Mouse (Mus musculus) c-Kit-negative CD71-positive TER-119-positive erythroid progenitor cells, embryonic 14.5 days (primary cell): ENCODE measurements around the gene Ankrd39.

Source experiments
- DNase-seq: peaks from one replicate; pipeline ENCODE4 v3.0.0-alpha.2; 2013; ENCODE audit warnings: low read depth, low spot score

Gene Ankrd39

GRCm38 (mm10) chr1:36572709-36573108 is 25.5 kb upstream of the Ankrd39 start:
- DNase-seq = no peak

- DNase-seq = no peak
Measured at GRCm38 (mm10) chr1:36572140-36572700, 25.0 kb upstream of the Ankrd39 start.

DNA sequence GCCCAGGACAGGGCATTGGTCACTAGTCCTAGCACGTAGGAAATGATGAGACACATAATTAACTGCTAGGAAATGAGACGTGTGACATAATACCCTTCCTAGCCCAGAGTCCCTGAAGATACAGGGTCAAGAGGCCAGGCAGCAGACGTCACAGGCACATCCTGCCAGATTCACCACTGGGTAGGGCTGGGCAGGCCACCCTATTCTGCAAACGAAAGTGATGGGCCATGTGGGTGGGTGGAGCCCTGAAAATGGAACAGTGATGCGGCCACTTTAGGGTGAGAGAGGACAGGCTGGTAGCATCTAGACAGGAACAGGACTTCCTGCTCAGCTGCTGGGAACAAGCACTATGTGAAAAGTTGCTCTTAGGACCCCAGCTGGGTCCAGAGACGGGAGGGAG is 24.4 kb upstream of the Ankrd39 start:
- DNase-seq = no peak

DNA sequence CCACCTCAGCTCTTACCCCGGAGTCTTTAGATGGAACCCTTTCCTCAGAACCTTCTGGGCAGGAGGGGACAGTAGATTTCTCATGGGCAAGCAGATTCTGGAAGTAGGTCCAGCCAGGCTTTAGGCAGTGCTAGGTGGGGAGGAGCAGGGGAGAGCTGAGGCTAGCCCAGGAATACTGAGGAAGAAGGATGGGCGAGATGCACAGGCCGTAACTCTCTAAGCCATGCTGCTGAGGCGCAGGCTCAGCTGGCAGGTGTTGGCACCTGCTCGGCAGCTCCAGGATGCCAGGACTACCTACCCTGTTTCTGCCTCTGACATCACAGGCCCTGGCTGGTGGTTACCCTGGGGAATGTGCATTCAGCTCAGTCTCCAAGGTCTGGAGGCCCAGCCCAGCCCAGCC is 23.1 kb upstream of the Ankrd39 start:
- no peak for DNase-seq

GRCm38 (mm10) chr1:36569694-36570276 is 22.5 kb upstream of the Ankrd39 start:
- DNase-seq = no peak

DNA sequence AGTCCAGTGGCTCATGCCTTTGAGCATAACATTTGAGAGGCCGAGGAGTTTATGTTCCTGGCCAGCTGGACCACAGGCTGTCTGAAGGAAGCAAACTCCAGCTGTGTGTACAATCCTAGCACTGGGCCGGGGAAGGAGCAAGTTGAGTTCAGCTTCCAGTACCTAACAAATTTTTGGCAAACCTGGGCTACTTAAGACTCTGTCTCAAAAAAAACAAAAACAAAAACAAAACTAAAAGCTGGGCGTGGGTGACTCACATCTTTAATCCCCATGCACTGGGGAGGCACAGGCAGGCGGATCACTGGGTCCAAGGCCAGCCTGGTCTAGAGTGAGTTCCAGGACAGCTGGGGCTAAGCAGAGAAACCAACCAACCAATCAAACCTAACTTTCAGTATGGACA is 21.5 kb upstream of the Ankrd39 start:
- no peak for DNase-seq

DNA sequence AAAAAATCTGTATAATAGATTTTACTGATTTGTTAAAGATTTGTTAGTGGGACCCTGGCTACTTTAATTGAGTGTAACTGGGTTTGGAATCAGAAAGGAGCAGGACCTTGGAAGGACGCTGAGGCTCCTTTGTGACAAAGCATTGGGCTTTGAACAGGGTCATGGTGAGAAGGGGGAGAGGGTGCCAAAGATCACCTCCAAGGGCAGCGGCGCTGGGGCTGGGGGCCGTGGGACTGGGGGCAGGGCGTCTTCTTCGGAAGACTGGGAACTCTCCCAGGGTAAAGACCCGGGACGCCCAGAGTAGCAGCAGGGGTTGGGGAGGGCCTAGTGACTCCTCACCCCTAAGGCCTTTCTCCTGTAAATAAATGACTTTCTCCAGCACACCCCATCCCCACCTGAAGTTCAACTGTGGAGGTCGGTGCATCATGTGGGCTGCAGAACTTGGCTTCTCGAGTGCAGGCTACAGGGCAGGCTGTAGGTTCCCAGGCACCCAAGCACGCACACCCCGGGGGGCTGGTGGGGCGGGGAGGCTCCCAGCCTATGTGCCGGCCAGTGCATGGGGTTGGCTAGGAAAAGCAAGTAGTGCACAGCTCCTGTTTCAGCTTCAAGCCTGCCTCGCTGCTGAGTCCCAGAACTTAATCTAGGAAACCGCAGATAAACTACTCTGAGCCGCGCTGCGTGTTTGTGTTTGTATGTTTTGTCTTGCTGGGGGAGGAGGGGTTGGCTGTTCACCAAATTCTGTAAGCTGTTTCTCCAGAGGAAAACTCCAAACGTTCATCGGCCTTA is 20.8 kb upstream of the Ankrd39 start:
- no peak for DNase-seq

- DNase-seq = no peak
Measured at GRCm38 (mm10) chr1:36566425-36566824, 19.2 kb upstream of the Ankrd39 start.

DNA sequence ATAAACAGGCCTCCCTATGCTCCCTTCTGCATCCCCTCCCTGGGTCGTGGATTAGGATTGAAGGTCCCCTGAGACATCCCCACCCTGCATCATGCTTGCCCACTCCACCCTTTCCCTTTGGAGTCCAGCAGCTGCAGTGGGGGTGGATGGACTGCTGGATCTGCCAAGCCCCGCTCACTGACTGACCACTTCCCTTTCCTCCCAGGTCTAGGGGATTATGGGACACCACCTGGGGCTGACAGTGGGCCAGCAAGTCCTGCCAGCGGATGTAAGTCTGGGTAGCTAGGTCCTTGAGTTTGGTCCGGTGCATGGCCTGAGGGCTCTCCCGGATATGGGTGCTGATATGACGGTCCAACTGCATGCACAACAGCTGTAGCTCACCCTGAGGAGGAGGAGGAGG is 16.9 kb upstream of the Ankrd39 start:
- no peak for DNase-seq

DNA sequence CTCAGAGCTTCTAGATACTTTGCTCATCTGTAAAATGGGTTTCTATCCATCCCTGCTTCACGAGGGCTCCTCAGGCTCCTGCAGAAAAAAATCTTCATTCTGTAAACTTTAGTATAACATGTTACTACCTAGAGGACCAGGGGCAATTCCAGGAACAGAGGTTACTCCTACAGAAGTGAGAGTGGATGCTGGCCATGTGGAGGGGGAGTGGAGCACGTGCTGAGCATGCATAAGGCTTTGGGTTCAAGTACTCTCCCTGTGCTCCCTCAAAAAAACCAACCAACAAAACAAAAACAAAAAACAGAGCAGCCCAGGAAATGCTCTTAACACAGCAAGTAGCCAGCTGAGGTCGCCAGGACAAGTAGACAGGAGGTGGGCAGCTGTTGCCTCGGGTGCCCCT is 16.4 kb upstream of the Ankrd39 start:
- no peak for DNase-seq

DNA sequence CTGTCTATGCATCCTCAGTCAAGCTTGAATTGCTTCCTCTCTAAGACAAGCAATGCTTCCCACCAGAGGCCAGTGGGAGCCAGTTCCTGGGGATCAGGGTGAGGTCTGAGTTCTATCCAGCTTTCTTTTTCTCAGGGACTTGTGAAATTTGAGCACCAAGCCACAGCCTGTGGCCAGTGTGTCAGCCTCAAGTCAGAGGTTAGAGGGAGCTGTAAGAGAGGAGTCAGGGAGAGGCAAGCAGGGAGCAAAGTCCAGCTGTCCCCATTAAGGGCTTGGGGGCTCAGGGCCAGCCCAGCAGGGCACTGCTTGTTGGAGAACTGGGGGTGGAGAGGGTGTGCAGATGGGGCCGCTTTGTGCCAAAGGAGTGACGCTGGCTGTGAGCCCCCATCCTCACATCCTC is 16.0 kb upstream of the Ankrd39 start:
- DNase-seq = no peak

DNA sequence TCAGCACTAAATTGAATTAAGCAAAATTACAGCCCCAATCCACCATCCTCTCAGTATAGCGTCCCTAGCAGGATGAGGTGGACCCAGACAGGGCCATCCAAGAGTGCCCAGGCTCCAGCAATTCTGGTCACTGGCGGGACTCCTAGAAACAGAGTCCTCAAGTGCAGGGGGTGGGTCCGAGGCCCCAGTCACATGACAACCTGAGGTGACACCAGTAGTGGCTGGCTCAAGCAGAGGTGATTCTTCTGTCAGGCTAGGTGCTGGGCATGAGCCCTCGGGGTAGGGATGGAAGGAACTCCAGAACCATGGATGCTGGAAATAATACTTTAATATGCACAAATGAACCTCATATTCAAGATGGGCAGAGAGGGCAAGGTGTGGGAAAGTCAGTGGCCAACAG is 15.1 kb upstream of the Ankrd39 start:
- no peak for DNase-seq

DNA sequence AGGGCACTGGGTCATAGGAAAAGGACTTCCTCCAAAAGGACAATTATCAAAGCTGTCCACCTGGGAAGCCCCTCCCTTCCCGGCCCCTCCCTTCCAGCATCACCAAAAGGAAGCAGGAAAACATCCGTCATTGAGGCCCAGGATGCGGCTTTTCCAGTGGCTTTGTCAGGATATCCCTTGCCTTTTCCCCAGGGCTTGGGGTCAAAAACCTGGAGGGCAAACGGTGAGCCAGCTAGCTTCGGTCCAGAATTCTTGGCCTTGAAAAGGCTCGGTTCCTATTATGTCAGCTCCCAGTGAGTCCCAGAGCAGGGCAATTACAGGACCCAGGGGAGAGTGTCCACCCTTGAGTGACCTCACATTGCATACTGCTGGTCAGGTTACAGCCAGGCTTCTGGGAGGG is 13.7 kb upstream of the Ankrd39 start:
- DNase-seq = no peak

DNA sequence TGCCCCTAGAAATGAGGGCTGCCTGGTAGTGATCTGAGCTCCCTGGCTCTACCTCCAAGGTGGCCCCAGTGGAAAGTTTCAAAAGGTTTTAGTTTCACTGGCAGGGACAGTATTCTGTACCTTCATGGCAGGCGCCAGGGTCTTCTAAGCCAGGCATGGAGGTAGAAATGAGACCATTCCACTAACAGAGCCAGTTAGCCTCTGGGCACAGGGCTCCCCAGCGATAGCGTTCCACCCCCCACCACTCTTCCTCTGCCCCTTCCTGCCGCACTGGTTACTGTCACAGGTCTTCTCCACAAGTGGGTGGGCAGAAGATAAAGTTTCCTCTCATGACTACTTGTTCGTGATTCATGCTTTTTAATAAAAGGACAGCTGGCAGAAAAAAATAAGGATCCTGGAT is 12.6 kb upstream of the Ankrd39 start:
- DNase-seq = no peak

- no peak for DNase-seq
Measured at GRCm38 (mm10) chr1:36559256-36559655, 12.0 kb upstream of the Ankrd39 start.

GRCm38 (mm10) chr1:36558031-36558993 is 11.1 kb upstream of the Ankrd39 start, which contains the start of gene Sema4c:
Sema4c (minus strand) TSS chr1:36558349.
- no peak for DNase-seq

- no peak for DNase-seq
Measured at GRCm38 (mm10) chr1:36557457-36558011, 10.3 kb upstream of the Ankrd39 start.

DNA sequence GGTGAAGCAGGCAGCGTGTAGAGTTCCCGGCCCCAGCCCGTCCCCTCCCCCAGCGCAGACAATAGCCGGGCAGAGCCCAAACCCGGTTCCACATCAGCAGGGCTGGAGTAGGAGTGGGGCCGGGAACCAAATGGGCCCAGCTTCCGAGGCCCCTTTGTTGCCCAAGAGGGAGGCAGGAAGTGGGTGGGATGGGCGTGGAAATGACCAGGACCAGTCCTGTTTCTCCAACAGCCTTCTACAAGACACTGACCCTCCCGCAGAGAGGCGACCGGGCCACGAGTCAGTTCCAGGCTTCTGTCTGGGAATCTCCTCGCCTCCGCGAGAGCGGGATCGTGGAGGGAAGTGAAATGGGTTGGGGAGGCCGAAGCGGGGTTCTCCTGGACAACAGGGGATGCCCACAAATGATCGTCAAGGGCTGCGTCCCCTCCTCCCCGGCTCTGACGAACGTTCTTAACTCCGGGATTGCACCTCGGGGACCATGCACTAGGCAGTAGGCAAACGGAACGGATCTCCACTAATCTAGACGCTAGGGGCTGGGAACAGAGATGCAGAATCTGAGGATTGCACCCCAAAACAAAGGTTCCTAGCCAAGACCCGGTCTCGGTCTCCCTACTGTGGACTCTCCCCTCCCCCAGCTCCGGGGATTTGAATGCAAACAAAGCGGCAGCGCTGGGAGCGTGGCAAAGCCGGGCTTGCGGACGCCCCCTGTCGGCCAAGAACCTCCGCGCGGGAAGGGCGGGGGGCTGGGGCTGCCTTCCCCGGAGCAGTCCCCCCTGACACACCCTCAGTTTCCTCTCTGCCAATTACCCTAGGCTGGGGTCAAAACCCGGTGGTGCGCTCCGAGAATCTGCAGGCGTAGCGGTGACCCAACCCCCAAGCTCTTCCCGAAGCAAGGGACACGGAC is 9.6 kb upstream of the Ankrd39 start:
- DNase-seq = no peak

DNA sequence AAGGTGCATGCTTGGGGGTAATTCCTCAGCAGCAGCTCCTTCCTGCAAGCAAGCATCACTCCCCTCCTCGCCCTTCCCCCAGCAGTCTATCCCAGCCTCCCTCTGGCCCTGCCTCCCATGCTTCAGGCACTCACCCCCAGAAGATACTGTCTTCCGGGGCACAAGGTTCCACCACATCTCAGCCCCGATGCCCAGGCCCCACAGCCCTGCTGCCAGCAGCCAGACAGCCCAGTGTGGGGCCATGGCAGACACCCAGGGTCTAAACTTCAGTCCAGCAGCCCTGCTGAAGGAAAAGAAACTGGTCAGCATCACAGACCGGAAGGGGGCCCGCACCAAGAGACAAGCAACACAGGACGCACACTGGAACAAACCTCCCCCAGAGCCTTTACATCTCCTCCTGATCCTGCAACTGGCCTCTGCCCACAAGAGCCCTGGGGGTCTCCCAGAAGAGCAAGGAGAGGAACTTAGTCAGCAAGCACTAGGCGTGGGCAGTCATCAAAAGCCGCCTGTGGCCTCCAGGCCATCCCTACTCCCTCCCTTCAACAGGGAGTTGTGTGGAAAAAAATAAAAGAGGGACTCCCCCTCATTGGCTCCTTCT is 8.7 kb upstream of the Ankrd39 start:
- no peak for DNase-seq
